Mouse (Mus musculus): ENCODE measurements around the gene 2010109A12Rik.

Gene 2010109A12Rik

GRCm38 (mm10) chr5:93227157-93227556, 20.8 kb downstream of the 2010109A12Rik start:
- in situ Hi-C loops (cut with MboI, MseI), result no loop called here

GRCm38 (mm10) chr5:93229527-93229926, 23.2 kb downstream of the 2010109A12Rik start:
- in situ Hi-C loops (cut with MboI, MseI), result no loop called here

- in situ Hi-C loops (cut with MboI, MseI), result no loop called here
These were observed 25.4 kb downstream of the 2010109A12Rik start for GRCm38 (mm10) chr5:93231721-93232120.

GRCm38 (mm10) chr5:93232838-93233237, 26.5 kb downstream of the 2010109A12Rik start:
- in situ Hi-C loops (cut with MboI, MseI), result no loop called here

DNA sequence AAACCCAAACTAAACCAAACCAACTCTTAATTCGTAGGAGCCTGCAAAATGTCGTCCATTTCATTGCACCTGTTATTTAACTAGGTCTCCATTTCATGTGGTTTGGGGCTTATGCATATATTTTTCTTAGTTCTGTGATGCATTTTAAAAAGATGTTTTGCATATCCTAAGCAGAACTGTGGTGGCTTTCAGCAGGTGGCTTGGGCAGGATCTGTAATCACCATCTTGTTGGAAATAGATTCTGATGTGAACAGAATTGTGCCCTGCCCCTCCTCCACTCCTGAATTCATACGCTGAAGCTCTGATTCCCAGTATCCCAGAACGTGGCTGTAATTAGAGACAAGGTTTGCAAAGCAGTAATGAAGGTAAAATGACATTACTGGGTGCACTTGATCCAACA, 27.8 kb downstream of the 2010109A12Rik start:
- in situ Hi-C loops (cut with MboI, MseI), result no loop called here

DNA sequence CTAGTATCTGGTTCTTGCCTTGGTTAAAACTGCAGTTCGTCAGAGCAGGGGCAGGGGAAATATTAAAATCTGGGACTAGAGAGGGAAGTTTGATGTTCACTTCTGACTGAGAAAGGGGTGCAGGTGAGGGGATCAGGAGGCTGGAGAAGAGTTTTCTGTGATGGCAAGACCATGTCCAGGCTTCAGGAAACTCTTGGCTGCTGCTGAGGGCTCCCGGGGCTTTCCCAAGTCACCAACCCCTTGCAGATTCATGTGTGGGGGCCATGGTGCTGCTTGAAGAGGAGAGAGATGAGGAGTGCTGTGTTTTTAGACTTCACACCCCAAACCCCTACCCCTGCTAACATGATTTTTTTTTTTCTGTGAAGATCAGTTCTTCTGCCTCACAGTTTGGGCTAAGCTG, 28.3 kb downstream of the 2010109A12Rik start:
- in situ Hi-C loops (cut with MboI, MseI), result no loop called here

- in situ Hi-C loops (cut with MboI, MseI), result no loop called here
These were observed 29.6 kb downstream of the 2010109A12Rik start for GRCm38 (mm10) chr5:93235888-93236287.

- in situ Hi-C loops (cut with MboI, MseI), result no loop called here
These were observed 30.2 kb downstream of the 2010109A12Rik start for GRCm38 (mm10) chr5:93236541-93236940.

GRCm38 (mm10) chr5:93239590-93240544, 33.5 kb downstream of the 2010109A12Rik start:
- in situ Hi-C loops (cut with MboI, MseI), result no loop called here

- in situ Hi-C loops (cut with MboI, MseI), result no loop called here
These were observed 39.0 kb downstream of the 2010109A12Rik start for GRCm38 (mm10) chr5:93245280-93245679.

DNA sequence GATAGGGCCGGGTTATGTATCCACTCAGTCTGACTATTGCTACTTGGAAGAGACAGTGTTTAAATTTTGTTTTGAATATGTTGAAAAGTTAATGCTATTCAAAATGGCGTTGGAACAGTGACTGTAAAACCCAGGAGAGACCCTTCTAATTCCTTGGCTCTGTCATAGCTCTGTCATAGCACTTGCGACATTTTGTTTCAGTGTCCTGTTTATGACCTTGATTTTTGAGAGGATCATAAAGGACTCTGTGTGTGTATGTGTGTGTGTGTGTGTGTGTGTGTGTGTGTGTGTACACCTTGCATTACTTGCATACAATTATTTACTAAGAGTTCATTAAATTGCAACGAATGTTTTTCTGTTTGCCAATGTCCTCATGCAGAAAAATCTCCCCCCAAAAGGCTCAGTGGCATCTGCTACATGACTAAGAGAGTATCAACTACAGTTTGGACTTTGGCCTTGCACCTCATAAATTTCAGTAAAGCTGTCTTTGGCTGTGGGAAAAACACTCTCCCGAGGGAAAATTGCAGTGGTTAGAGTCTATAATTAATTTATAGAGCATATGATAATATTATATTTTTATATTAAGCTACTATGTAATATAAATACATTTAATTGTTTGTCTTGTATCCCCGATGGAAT, 43.7 kb downstream of the 2010109A12Rik start:
- in situ Hi-C loops (cut with MboI, MseI), result no loop called here

- in situ Hi-C loops (cut with MboI, MseI), result no loop called here
These were observed 44.9 kb downstream of the 2010109A12Rik start for GRCm38 (mm10) chr5:93251001-93251760.

- in situ Hi-C loops (cut with MboI, MseI), result no loop called here
These were observed 49.5 kb downstream of the 2010109A12Rik start for GRCm38 (mm10) chr5:93255759-93256265.

- in situ Hi-C loops (cut with MboI, MseI), result no loop called here
These were observed 50.6 kb downstream of the 2010109A12Rik start for GRCm38 (mm10) chr5:93256820-93257405.

- in situ Hi-C loops (cut with MboI, MseI), result no loop called here
These were observed 53.0 kb downstream of the 2010109A12Rik start for GRCm38 (mm10) chr5:93259349-93259748.

GRCm38 (mm10) chr5:93260983-93261382, 54.7 kb downstream of the 2010109A12Rik start:
- in situ Hi-C loops (cut with MboI, MseI), result no loop called here

GRCm38 (mm10) chr5:93262751-93263150, 56.4 kb downstream of the 2010109A12Rik start:
- in situ Hi-C loops (cut with MboI, MseI), result no loop called here

Measured in T-helper 2 cell (primary cell).